Mouse (Mus musculus) CH12.LX (cell line): Measurements from ENCODE around the gene Gm26657.

Source experiments
- CHD1 ChIP-seq: IDR thresholded peaks from 2 replicates; pipeline ENCODE4 v1.6.1; 2012; ENCODE audit warnings: low read depth, low read length, improper control_type of control experiment, inconsistent platforms
- CTCF ChIP-seq, 2 experiments: IDR thresholded peaks in 1 of 2; conservative IDR thresholded peaks in 1 of 2; 2 replicates each; pipeline ENCODE4 v1.5.1; 2011 to 2012; ENCODE audit warnings: low read depth in 2 of 2, low read length in 2 of 2, improper control_type of control experiment in 1 of 2, inconsistent platforms in 1 of 2, mild to moderate bottlenecking in 1 of 2, moderate library complexity in 1 of 2
- E2F4 ChIP-seq: IDR thresholded peaks from 2 replicates; pipeline ENCODE4 v1.6.1; 2011; ENCODE audit warnings: low read depth, low read length, improper control_type of control experiment; ENCODE audit not compliant: insufficient replicate concordance
- EP300 ChIP-seq: IDR thresholded peaks from 2 replicates; pipeline ENCODE4 v1.6.1; 2011; ENCODE audit warnings: low read length, improper control_type of control experiment
- ETS1 ChIP-seq: conservative IDR thresholded peaks from 2 replicates; pipeline ENCODE4 v1.6.1; 2012; ENCODE audit warnings: low read depth, mild to moderate bottlenecking, inconsistent platforms, low read length, improper control_type of control experiment, moderate library complexity
- JUND ChIP-seq: conservative IDR thresholded peaks from 2 replicates; pipeline ENCODE4 v1.6.1; 2011; ENCODE audit warnings: low read depth, low read length, improper control_type of control experiment
- MAZ ChIP-seq: IDR thresholded peaks from 2 replicates; pipeline ENCODE4 v1.6.1; 2012; ENCODE audit warnings: low read depth, mild to moderate bottlenecking, inconsistent platforms, low read length, improper control_type of control experiment, moderate library complexity
- NELFE ChIP-seq: IDR thresholded peaks from 2 replicates; pipeline ENCODE4 v1.6.1; 2011; ENCODE audit warnings: low read depth, low read length, improper control_type of control experiment
- NRF1 ChIP-seq: IDR thresholded peaks from 2 replicates; pipeline ENCODE4 v1.6.1; 2014; ENCODE audit warnings: low read depth, mild to moderate bottlenecking, inconsistent platforms, low read length, improper control_type of control experiment, moderate library complexity
- POLR2A ChIP-seq: IDR thresholded peaks from 2 replicates; pipeline ENCODE4 v1.6.1; 2011; ENCODE audit warnings: low read depth, mild to moderate bottlenecking, improper control_type of control experiment, low read length
- RCOR1 ChIP-seq: conservative IDR thresholded peaks from 2 replicates; pipeline ENCODE4 v1.6.1; 2012; ENCODE audit warnings: low read depth, mild to moderate bottlenecking, inconsistent platforms, low read length, improper control_type of control experiment
- TBP ChIP-seq: conservative IDR thresholded peaks from 2 replicates; pipeline ENCODE4 v1.6.1; 2011; ENCODE audit warnings: low read depth, low read length, improper control_type of control experiment
- USF1 ChIP-seq: IDR thresholded peaks from 2 replicates; pipeline ENCODE4 v1.6.1; 2014; ENCODE audit warnings: low read depth, mild to moderate bottlenecking, inconsistent platforms, low read length, improper control_type of control experiment
- ZNF384 ChIP-seq: IDR thresholded peaks from 2 replicates; pipeline ENCODE4 v1.6.1; 2012; ENCODE audit warnings: low read depth, low read length, improper control_type of control experiment, inconsistent platforms

DNA sequence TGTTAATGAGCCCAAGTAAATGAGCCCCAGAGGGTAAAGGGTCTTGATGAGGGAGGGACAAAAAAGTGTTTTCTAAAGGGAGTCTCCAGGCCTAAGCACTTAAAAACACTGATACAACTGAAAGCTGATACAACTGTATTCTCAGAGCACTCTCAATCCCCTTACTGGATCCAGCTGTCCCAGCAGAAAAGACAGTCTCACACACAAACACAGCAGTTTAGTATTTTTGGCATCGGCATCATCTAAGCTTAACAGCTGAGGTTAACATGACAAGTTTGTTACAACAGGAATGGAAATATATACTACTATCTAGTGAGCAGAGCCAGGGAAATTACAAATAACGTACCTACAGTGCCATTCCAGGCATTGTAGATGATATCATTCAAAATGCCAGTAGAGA is 6.5 kb downstream of the Gm26657 start:
- TF ChIP-seq RCOR1, result no peak
- TF ChIP-seq ETS1, result no peak
- TF ChIP-seq MAZ, result no peak
- TF ChIP-seq NELFE, result no peak
- TF ChIP-seq E2F4, result no peak
- TF ChIP-seq CHD1, result no peak
- TF ChIP-seq ZNF384, result no peak
- TF ChIP-seq NRF1, result no peak
- no peak for TF ChIP-seq CTCF (conservative IDR thresholded peaks at IDR 0.05 in 1 of 2, IDR thresholded peaks at IDR 0.05 in 1 of 2; ENCODE audit: low read depth in 2 of 2, low read length in 2 of 2)
- TF ChIP-seq JUND, result no peak
- TF ChIP-seq POLR2A, result no peak
- no peak for TF ChIP-seq TBP
- no peak for TF ChIP-seq EP300
- TF ChIP-seq USF1, result no peak
